Mouse (Mus musculus) stomach, embryonic 15.5 days (tissue): ENCODE results near the gene Lpin1. TPM values are rescaled to one million over a fixed set of nuclear protein-coding genes. Genes with fewer than 3 reads are reported as not detected.

Experiments
- ATAC-seq: fragments of 200-750 bp; cut with Nextera tagmentation; 2 replicates; pipeline ENCODE4 v1.8.0; 2017; ENCODE audit warnings: low read depth, moderate number of reproducible peaks, moderate TSS enrichment; ENCODE audit not compliant: insufficient read depth, low FRiP score
- H3K27ac ChIP-seq: fragments of 300-500 bp; sonication (generic); 2 replicates; pipeline ENCODE4 v1.5.1; 2015; ENCODE audit warnings: mild to moderate bottlenecking, inconsistent platforms
- H3K27me3 ChIP-seq: fragments of 300-500 bp; sonication (generic); replicated peaks from 2 replicates; pipeline ENCODE4 v1.6.1; 2015; ENCODE audit warnings: inconsistent platforms
- H3K36me3 ChIP-seq: fragments of 300-500 bp; sonication (generic); 2 replicates; pipeline ENCODE4 v1.6.1; 2015; ENCODE audit warnings: inconsistent platforms
- H3K4me1 ChIP-seq: fragments of 300-500 bp; sonication (generic); 2 replicates; pipeline ENCODE4 v1.6.1; 2015; ENCODE audit warnings: inconsistent platforms
- H3K4me2 ChIP-seq: fragments of 300-500 bp; sonication (generic); 2 replicates; pipeline ENCODE4 v1.6.1; 2015; ENCODE audit warnings: mild to moderate bottlenecking, inconsistent platforms
- H3K4me3 ChIP-seq: fragments of 300-500 bp; sonication (generic); replicated peaks from 2 replicates; pipeline ENCODE4 v1.5.1; 2015; ENCODE audit warnings: inconsistent platforms
- H3K9ac ChIP-seq: fragments of 300-500 bp; sonication (generic); 2 replicates; pipeline ENCODE4 v1.6.1; 2015; ENCODE audit warnings: inconsistent platforms
- H3K9me3 ChIP-seq: fragments of 300-500 bp; sonication (generic); 2 replicates; pipeline ENCODE4 v1.6.1; 2016; ENCODE audit warnings: inconsistent platforms
- WGBS: fragments of 180-500 bp; shearing (Covaris S2); methylation state at CpG from one replicate; pipeline ENCODE4 v1.1.7; 2015; 5-methylcytosine and 5-hydroxymethylcytosine counted together
- polyA plus RNA-seq: library from polyadenylated mRNA; unstranded; fragments of >200 nt; fragmentation: Nextera tagmentation; extraction: Ambion mirVana; gene quantifications from 2 replicates; pipeline ENCODE4 v1.2.1, GENCODE M21; 2015

Lpin1 gene
- polyA plus RNA-seq = 5.3 and 6.2 TPM in 2 replicates

- Histone ChIP-seq H3K36me3 (no peaks in the 10 kb centered on the region), H3K4me2 (no peak within 1 kb of the TSS), H3K27ac (no peak within 1 kb of the TSS), H3K9ac (no peak within 1 kb of the TSS), H3K9me3 (no peaks in the 10 kb centered on the region), H3K27me3 (no peaks in the 10 kb centered on the region), H3K4me1 (no peaks in the 10 kb centered on the region), H3K4me3 (no peak within 1 kb of the TSS)
- WGBS = 83% methylated on average over 2 of the region's 2 CpGs
- no peak for ATAC-seq
Measured at GRCm38 (mm10) chr12:16610936-16611335, at the start of gene Lpin1. Gene Lpin1 (minus strand): TSS chr12:16610966.

DNA sequence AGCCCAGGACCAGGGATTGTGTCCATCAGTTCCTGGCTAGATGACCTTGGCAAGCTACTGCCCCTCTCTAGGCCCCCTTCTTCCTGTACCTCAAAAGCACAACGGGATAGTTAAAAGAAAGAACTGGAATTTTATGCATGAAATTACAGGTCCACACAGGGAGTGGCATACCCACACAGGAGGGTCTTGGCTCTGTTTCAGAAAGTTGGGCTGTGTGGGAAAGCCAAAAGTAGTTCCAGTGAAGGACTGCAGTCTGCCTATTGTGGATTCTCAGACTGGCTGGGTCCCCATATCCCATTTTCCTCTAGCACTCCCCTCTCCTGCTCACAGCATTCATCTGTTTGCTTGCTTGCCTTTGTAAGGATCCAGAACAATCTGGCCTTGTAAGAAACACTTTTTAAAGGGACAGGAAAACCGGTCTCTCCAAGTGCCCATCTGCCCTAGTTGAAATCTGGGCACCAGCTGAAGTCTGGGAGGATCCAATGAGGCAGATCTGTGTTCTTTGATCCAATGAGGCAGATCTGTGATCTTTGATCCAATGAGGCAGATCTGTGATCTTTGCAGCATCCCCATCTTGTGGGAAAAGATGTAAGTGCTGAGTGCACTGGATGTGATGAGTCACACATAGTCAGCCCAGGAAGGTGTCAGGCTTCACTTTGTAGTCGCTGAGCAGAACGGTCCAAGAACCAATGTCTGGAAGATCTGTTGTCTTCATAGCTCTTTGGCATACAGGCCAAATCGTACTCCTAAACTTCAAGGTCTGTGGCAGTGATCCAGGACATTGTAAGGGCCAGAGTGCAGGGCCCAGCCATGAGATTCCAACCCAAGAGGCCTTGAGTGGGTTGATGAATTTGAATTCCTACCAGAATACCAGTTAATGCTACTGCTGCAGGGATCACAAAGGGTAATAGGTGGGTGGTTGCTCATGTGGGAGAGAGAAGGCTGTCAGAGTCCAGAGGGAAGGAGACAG is 46.4 kb upstream of the Lpin1 start:
- WGBS = 73% methylated on average over 5 of the region's 5 CpGs
- no peaks in the 10 kb centered on the region for H3K36me3 ChIP-seq
- H3K4me1 ChIP-seq = peaks cover 7% of the 10 kb centered on the region; the same call in 1 of the 2 replicates
- no peak overlapping the region for H3K4me2 ChIP-seq
- no peak overlapping the region for H3K27ac ChIP-seq
- H3K9ac ChIP-seq = no peak overlapping the region
- no peak for ATAC-seq
- H3K4me3 ChIP-seq = no peak overlapping the region
- H3K9me3 ChIP-seq = no peaks in the 10 kb centered on the region
- peaks cover 37% of the 10 kb centered on the region for H3K27me3 ChIP-seq

- H3K9me3 ChIP-seq = no peaks in the 10 kb centered on the region
- H3K27ac ChIP-seq = no peak overlapping the region
- no peak for ATAC-seq
- H3K4me3 ChIP-seq = no peak overlapping the region
- 71% methylated on average over 4 of the region's 4 CpGs for WGBS
- no peaks in the 10 kb centered on the region for H3K36me3 ChIP-seq
- H3K4me2 ChIP-seq = no peak overlapping the region
- H3K4me1 ChIP-seq = peaks cover 7% of the 10 kb centered on the region; the same call in 1 of the 2 replicates
- peaks cover 46% of the 10 kb centered on the region for H3K27me3 ChIP-seq
- no peak overlapping the region for H3K9ac ChIP-seq
Measured at GRCm38 (mm10) chr12:16655604-16656003, 44.8 kb upstream of the Lpin1 start.

DNA sequence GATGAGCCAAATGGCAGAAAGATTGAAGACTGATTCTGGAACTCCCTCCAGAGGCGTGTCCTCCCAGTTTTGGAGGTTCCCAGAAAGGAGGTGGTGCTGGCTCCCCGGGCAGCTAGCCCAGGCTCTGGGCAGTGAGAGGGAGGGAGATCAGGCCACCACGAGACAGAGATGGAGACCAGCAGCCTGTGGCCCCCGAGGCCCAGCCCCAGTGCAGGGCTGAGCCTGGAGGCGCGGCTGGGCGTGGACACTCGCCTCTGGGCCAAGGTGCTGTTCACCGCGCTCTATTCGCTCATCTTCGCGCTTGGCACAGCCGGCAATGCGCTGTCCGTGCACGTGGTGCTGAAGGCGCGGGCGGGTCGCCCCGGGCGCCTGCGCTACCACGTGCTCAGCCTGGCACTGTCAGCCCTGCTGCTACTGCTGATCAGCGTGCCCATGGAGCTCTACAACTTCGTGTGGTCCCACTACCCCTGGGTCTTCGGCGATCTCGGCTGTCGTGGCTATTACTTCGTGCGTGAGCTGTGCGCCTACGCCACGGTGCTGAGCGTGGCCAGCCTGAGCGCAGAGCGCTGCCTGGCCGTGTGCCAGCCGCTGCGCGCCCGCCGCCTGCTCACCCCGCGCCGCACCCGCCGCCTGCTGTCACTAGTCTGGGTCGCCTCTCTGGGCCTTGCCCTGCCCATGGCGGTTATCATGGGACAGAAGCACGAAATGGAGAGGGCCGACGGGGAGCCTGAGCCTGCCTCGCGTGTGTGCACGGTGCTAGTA is 42.7 kb upstream of the Lpin1 start, which contains the start of gene Ntsr2:
TSS of gene Ntsr2 (plus strand) at position 51 of the 762 bp plus-strand sequence.
- H3K4me3 ChIP-seq = peak within 1 kb of the TSS; percentile 26
- no peak within 1 kb of the TSS for H3K9ac ChIP-seq
- peak within 1 kb of the TSS; percentile 54 for H3K4me2 ChIP-seq
- H3K36me3 ChIP-seq = no peaks in the 10 kb centered on the region
- H3K9me3 ChIP-seq = no peaks in the 10 kb centered on the region
- 5% methylated on average over 58 of the region's 58 CpGs for WGBS
- peak; percentile 79 for ATAC-seq
- H3K4me1 ChIP-seq = peaks cover 7% of the 10 kb centered on the region; the same call in 1 of the 2 replicates
- no peak within 1 kb of the TSS for H3K27ac ChIP-seq
- peaks cover 46% of the 10 kb centered on the region for H3K27me3 ChIP-seq

- 77% methylated on average over 6 of the region's 6 CpGs for WGBS
- H3K27me3 ChIP-seq = peaks cover 28% of the 10 kb centered on the region
- H3K4me3 ChIP-seq = no peak overlapping the region
- H3K4me2 ChIP-seq = no peak overlapping the region
- H3K4me1 ChIP-seq = peaks cover 7% of the 10 kb centered on the region; the same call in 1 of the 2 replicates
- H3K36me3 ChIP-seq = no peaks in the 10 kb centered on the region
- H3K9me3 ChIP-seq = no peaks in the 10 kb centered on the region
- no peak for ATAC-seq
- H3K27ac ChIP-seq = no peak overlapping the region
- no peak overlapping the region for H3K9ac ChIP-seq
Measured at GRCm38 (mm10) chr12:16649819-16650218, 39.1 kb upstream of the Lpin1 start.

DNA sequence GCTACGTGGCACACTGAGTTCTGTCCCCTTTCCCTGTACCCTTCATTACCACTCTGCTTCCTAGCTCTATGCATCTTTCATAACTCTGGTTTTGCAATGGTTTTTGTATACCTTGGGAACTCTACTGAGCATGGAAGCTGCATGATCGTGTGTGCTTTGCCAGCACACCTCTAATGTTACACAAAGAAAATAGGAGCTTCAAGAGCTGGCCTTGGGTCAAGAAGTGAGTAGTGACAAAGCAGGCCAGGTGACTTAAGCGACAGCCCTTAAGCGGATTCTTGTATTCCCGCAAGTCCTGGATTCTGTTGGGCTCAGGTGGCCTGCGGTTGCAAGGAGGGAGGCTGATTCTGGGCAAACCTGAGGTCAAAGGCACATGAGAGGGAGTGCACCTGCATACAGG is 37.5 kb upstream of the Lpin1 start:
- no peak for ATAC-seq
- Histone ChIP-seq H3K27me3 (peaks cover 14% of the 10 kb centered on the region; the same call in 1 of the 2 replicates), H3K4me2 (no peak overlapping the region), H3K4me1 (0 out of 2 replicates have a peak, but pooled peaks cover 6% of the 10 kb centered on the region), H3K9ac (no peak overlapping the region), H3K27ac (no peak overlapping the region), H3K9me3 (no peaks in the 10 kb centered on the region), H3K36me3 (no peaks in the 10 kb centered on the region), H3K4me3 (no peak overlapping the region)
- 88% methylated on average over 6 of the region's 6 CpGs for WGBS

DNA sequence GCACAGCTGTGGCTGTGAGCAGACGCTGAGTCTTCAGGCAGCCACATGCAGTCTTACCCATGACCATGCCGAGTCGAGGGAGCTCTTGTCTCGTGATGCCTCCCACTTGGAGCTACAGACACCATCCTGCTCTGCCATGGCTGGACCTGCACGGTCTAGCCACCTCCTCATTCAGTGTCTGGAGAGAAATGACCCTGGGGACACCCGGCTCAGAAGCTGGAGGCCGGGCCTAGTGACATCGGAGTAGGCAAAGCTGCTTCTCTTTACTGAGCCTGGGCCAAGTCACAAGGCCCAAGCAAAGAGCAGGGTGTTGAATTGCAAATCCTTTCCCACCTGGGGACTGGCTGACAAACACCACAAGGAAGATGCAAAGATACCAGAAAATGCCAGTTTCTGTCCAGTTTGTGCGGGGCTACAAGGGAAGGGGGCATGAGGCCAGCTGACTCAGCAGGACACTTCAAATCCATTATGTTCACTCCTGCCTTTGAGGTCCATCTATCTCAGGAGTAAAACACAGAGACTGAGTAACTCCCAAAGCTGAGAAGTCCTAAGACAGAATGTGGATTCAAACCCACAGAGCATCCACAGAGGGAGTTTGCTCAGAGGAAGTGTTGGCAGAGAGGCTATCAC is 36.1 kb upstream of the Lpin1 start:
- H3K36me3 ChIP-seq = no peaks in the 10 kb centered on the region
- H3K27me3 ChIP-seq = 0 out of 2 replicates have a peak, but pooled peaks cover 6% of the 10 kb centered on the region
- no peak overlapping the region for H3K4me3 ChIP-seq
- 0 out of 2 replicates have a peak, but pooled peaks cover 5% of the 10 kb centered on the region for H3K4me1 ChIP-seq
- H3K9ac ChIP-seq = no peak overlapping the region
- WGBS = 52% methylated on average over 9 of the region's 9 CpGs
- ATAC-seq = no peak
- no peak overlapping the region for H3K4me2 ChIP-seq
- H3K27ac ChIP-seq = no peak overlapping the region
- H3K9me3 ChIP-seq = no peaks in the 10 kb centered on the region

DNA sequence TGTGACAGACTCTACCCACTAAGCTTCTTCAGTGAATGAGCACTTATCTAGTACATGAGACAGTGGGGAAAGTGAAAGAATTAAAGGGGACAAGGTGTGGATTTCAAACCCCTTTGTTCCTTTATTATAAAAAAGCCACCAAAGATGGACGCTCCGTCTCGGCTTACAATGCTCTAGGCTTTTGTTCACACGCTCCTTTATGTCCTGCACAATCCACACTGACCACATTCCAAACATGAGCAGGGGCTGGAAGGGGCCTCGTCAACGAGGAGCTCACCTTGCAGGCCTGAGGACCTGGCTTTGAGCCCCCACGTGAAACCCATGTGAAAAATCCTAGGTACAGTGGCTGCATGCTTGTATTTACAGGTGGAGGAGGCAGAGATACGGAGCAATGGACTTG is 33.9 kb upstream of the Lpin1 start:
- Histone ChIP-seq H3K4me3 (no peak overlapping the region), H3K4me1 (0 out of 2 replicates have a peak, but pooled peaks cover 5% of the 10 kb centered on the region), H3K4me2 (no peak overlapping the region), H3K9ac (no peak overlapping the region), H3K9me3 (no peaks in the 10 kb centered on the region), H3K27me3 (no peaks in the 10 kb centered on the region), H3K27ac (no peak overlapping the region), H3K36me3 (no peaks in the 10 kb centered on the region)
- no peak for ATAC-seq
- 69% methylated on average over 8 of the region's 8 CpGs for WGBS

- no peak overlapping the region for H3K9ac ChIP-seq
- ATAC-seq = peak; percentile 56
- no peaks in the 10 kb centered on the region for H3K27me3 ChIP-seq
Measured at GRCm38 (mm10) chr12:16643508-16644345, 33.0 kb upstream of the Lpin1 start.

DNA sequence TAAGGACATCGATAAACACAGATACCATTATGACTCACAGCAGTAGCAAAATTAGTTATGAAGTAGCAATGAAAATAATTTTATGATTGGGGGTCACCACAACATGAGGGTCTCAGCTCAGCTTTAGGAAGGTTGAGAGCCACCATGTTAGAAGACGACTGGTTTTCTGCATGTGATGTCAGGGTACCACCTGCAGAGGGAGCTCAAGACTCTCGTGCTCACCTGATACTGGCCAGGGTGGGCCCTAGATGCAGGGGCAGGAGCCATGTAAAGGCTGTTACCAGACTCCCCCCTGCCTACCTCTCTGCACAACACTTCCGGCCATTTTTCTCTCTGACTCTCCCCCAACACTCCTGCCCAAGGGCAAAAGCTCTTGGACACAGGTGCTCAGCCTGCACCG is 31.2 kb upstream of the Lpin1 start:
- WGBS = 62% methylated on average over 5 of the region's 5 CpGs
- 0 out of 2 replicates have a peak, but pooled peaks cover 5% of the 10 kb centered on the region for H3K4me1 ChIP-seq
- H3K36me3 ChIP-seq = no peaks in the 10 kb centered on the region
- no peak overlapping the region for H3K4me2 ChIP-seq
- no peaks in the 10 kb centered on the region for H3K9me3 ChIP-seq
- no peak for ATAC-seq
- no peak overlapping the region for H3K27ac ChIP-seq
- no peak overlapping the region for H3K9ac ChIP-seq
- no peaks in the 10 kb centered on the region for H3K27me3 ChIP-seq
- no peak overlapping the region for H3K4me3 ChIP-seq

More at GRCm38 (mm10) chr12:16643508-16644345, 33.0 kb upstream of the Lpin1 start:
- no peaks in the 10 kb centered on the region for H3K9me3 ChIP-seq
- whole genome bisulfite sequencing = 48% methylated on average over 12 of the region's 12 CpGs
- no peak overlapping the region for H3K4me3 ChIP-seq
- no peaks in the 10 kb centered on the region for H3K36me3 ChIP-seq
- no peak overlapping the region for H3K4me2 ChIP-seq
- H3K27ac ChIP-seq = no peak overlapping the region
- H3K4me1 ChIP-seq = 0 out of 2 replicates have a peak, but pooled peaks cover 5% of the 10 kb centered on the region

GRCm38 (mm10) chr12:16640075-16640474 is 29.3 kb upstream of the Lpin1 start:
- 83% methylated on average over 6 of the region's 6 CpGs for WGBS

More at GRCm38 (mm10) chr12:16640075-16640474, 29.3 kb upstream of the Lpin1 start:
- Histone ChIP-seq H3K9me3 (no peaks in the 10 kb centered on the region), H3K36me3 (no peaks in the 10 kb centered on the region), H3K9ac (no peak overlapping the region), H3K4me2 (no peak overlapping the region), H3K4me3 (no peak overlapping the region), H3K27ac (no peak overlapping the region), H3K27me3 (no peaks in the 10 kb centered on the region), H3K4me1 (0 out of 2 replicates have a peak, but pooled peaks cover 5% of the 10 kb centered on the region)
- ATAC-seq = no peak
